ENCODE assay signal across 11 mouse cellular contexts in the genomic region with DNA sequence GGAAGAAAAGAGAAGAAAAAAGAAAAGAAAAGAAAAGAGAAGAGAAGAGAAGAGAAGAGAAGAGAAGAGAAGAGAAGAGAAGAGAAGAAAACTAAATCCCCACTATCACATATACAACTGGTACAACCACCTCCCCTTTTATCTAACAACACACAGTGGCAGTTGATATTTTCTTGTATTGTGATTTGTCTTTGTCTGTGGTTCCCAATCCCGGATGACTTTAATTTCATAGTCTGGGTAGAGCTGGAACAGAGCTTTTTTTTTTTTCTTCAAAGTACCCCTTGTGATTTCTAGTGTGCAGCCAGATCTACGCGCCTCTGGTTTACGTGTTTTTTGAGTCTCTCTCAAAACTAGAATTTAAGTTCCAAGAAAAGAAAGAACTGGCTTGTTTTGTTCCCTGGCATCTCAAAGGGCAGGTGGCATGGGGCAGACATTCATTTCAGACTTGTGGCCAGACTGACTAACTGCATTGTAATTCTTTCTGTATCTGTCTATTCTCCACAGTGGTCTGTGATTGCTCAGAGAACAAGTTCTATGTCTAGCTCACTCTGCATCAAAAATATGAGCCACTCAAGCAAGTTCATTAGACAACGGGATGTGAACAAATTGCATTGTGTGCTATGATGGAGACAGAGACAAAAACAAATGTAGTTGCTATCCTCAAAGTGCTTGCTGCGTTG. TPM values are rescaled to one million over a fixed set of nuclear protein-coding genes. Genes with fewer than 3 reads are reported as not detected.
DNase-seq lines count a peak whose midpoint lies in the region; ATAC-seq lines count a peak whose summit lies in the region.
"Had no signal": no experiment of that assay in that cellular context is flagged by ENCODE, and none has a peak within 500 bp of the region (broad histone marks: within the 10 kb centered on the region; RNA-seq: fewer than 3 reads in every experiment).

No protein-coding gene starts in this region.

- no peak overlapping the region for H3K4me3 ChIP-seq in kidney, embryonic 15.5 days (replicated peaks)
- H3K4me3 ChIP-seq: erythroblast, embryonic 14.5 days had no signal

- ATAC-seq in kidney, embryonic 15.5 days (replicated peaks; ENCODE audit: low FRiP score): no peak
- ATAC-seq: lung, postnatal 0 days had no signal

- no peak overlapping the region for H3K4me2 ChIP-seq in kidney, embryonic 15.5 days

- H3K9ac ChIP-seq in kidney, embryonic 15.5 days: no peak overlapping the region

- no peak for DNase-seq in kidney, adult 8-10 months
- DNase-seq in B cell, adult 2 months: peak; percentile 31 to 47
- peak; percentile 11 for DNase-seq in T-cell, adult 2 months (ENCODE audit: low spot score)
- DNase-seq in induced T-regulatory cell, adult 2 months (ENCODE audit: low read depth): peak; percentile 62
- DNase-seq in cerebellum, adult 11-12 months: no peak
- DNase-seq in adrenal gland, adult 2 months: no peak
- DNase-seq in lung, postnatal 25 days (ENCODE audit: low spot score): no peak
- DNase-seq: cerebellum, adult 9-11 months had no signal

- H3K27ac ChIP-seq in kidney, embryonic 15.5 days: peak overlapping the region; percentile 45

- 84% methylated on average over 6 of the region's 6 CpGs for WGBS in kidney, embryonic 15.5 days

- H3K27me3 ChIP-seq in kidney, embryonic 15.5 days: no peaks in the 10 kb centered on the region

- H3K36me3 ChIP-seq in kidney, embryonic 15.5 days: no peaks in the 10 kb centered on the region

- peaks cover 37% of the 10 kb centered on the region for H3K4me1 ChIP-seq in kidney, embryonic 15.5 days

- H3K9me3 ChIP-seq in kidney, embryonic 15.5 days (replicated peaks): no peaks in the 10 kb centered on the region

RNA-seq across cellular contexts. Expression of a gene that starts 7.2 kb away (rescaled TPM):
- polyA plus RNA-seq in kidney, embryonic 15.5 days (2015; fragmentation: Nextera tagmentation; extraction: Ambion mirVana): 51.1 and 56.5 TPM in 2 replicates
- total RNA-seq in adrenal gland, adult 2 months (2021): 10 to 100 TPM; 32.8 to 39.5 TPM
- polyA plus RNA-seq in adrenal gland, adult 2 months (2012; rRNA removed): 3.3 and 3.7 TPM in 2 replicates
- polyA plus RNA-seq: erythroblast, embryonic 14.5 days had no signal

Comparison
In these comparisons a context has a peak if more than half of its experiments do, and no peak if none do; other contexts are left out.
1. DNase-seq: peak in B cell, adult 2 months (2 of 2), T-cell, adult 2 months (single experiment) and induced T-regulatory cell, adult 2 months (single experiment); none in kidney, adult 8-10 months (0 of 2), cerebellum, adult 11-12 months (single experiment), adrenal gland, adult 2 months (single experiment) and lung, postnatal 25 days (single experiment).
2. RNA of a gene that starts 7.2 kb away (polyA plus RNA-seq): 51.1 to 56.5 TPM in kidney, embryonic 15.5 days; 3.3 to 3.7 TPM in adrenal gland, adult 2 months; every median in the first group is over 10 times any median in the second.